Mouse (Mus musculus): ENCODE measurements around the gene Lpar1. TPM values are rescaled to one million over a fixed set of nuclear protein-coding genes. Genes with fewer than 3 reads are reported as not detected.

The Lpar1 gene
- polyA plus RNA-seq, 1 experiment from 2014 or later, result 206 TPM

- ATAC-seq (replicated peaks; ENCODE audit: insufficient number of reproducible peaks, low FRiP score, low TSS enrichment, low read depth) (no peak), DNase-seq (ENCODE audit: low spot score) (no peak)
- Histone ChIP-seq H3K4me2 (ENCODE audit: low read depth, low read length) (no peak overlapping the region), H3K9ac (replicated peaks; ENCODE audit: low read length) (no peak overlapping the region), H3K4me3 (ENCODE audit: low read depth, low read length) (no peak overlapping the region), H3K9me3 (replicated peaks; ENCODE audit: control insufficient read depth, low read length) (no peaks in the 10 kb centered on the region), H3K4me1 (ENCODE audit: control insufficient read depth, insufficient read depth, low read length) (no peaks in the 10 kb centered on the region; the same call in 1 of the 2 replicates), H3K27ac (replicated peaks; ENCODE audit: low read depth, low read length) (no peak overlapping the region), H3K36me3 (replicated peaks; ENCODE audit: control insufficient read depth, insufficient read depth, low read depth, low read length) (no peaks in the 10 kb centered on the region), H3K27me3 (ENCODE audit: control insufficient read depth, insufficient read depth, low read length) (no peaks in the 10 kb centered on the region)
- 78% methylated on average over 6 of the region's 6 CpGs for whole genome bisulfite sequencing
These were observed 20.3 kb upstream of the Lpar1 start for GRCm38 (mm10) chr4:58574024-58574423.

GRCm38 (mm10) chr4:58572446-58572845 is 18.7 kb upstream of the Lpar1 start:
- Histone ChIP-seq H3K27ac (replicated peaks; ENCODE audit: low read depth, low read length) (no peak overlapping the region), H3K36me3 (replicated peaks; ENCODE audit: control insufficient read depth, insufficient read depth, low read depth, low read length) (no peaks in the 10 kb centered on the region), H3K9ac (replicated peaks; ENCODE audit: low read length) (no peak overlapping the region), H3K9me3 (replicated peaks; ENCODE audit: control insufficient read depth, low read length) (no peaks in the 10 kb centered on the region), H3K27me3 (ENCODE audit: control insufficient read depth, insufficient read depth, low read length) (no peaks in the 10 kb centered on the region), H3K4me2 (ENCODE audit: low read depth, low read length) (no peak overlapping the region), H3K4me1 (ENCODE audit: control insufficient read depth, insufficient read depth, low read length) (no peaks in the 10 kb centered on the region), H3K4me3 (ENCODE audit: low read depth, low read length) (no peak overlapping the region)
- ATAC-seq (replicated peaks; ENCODE audit: insufficient number of reproducible peaks, low FRiP score, low TSS enrichment, low read depth), result no peak
- 70% methylated on average over 2 of the region's 2 CpGs for WGBS
- no peak for DNase-seq (ENCODE audit: low spot score)

GRCm38 (mm10) chr4:58571661-58572060 is 18.0 kb upstream of the Lpar1 start:
- whole genome bisulfite sequencing, result 24% methylated on average over 3 of the region's 3 CpGs
- H3K27ac ChIP-seq (replicated peaks; ENCODE audit: low read depth, low read length), result no peak overlapping the region

GRCm38 (mm10) chr4:58571232-58571631 is 17.5 kb upstream of the Lpar1 start:
- no peak overlapping the region for H3K4me2 ChIP-seq (ENCODE audit: low read depth, low read length)
- no peak for DNase-seq (ENCODE audit: low spot score)
- WGBS, result 53% methylated on average over 1 of the region's 1 CpGs
- no peak overlapping the region for H3K4me3 ChIP-seq (ENCODE audit: low read depth, low read length)
- H3K9ac ChIP-seq (replicated peaks; ENCODE audit: low read length), result no peak overlapping the region
- no peak for ATAC-seq (replicated peaks; ENCODE audit: insufficient number of reproducible peaks, low FRiP score, low TSS enrichment, low read depth)
- H3K27ac ChIP-seq (replicated peaks; ENCODE audit: low read depth, low read length), result no peak overlapping the region
- H3K4me1 ChIP-seq (ENCODE audit: control insufficient read depth, insufficient read depth, low read length), result no peaks in the 10 kb centered on the region
- no peaks in the 10 kb centered on the region for H3K36me3 ChIP-seq (replicated peaks; ENCODE audit: control insufficient read depth, insufficient read depth, low read depth, low read length)
- H3K9me3 ChIP-seq (replicated peaks; ENCODE audit: control insufficient read depth, low read length), result no peaks in the 10 kb centered on the region
- no peaks in the 10 kb centered on the region for H3K27me3 ChIP-seq (ENCODE audit: control insufficient read depth, insufficient read depth, low read length)

More at GRCm38 (mm10) chr4:58571661-58572060, 18.0 kb upstream of the Lpar1 start:
- Histone ChIP-seq H3K4me3 (ENCODE audit: low read depth, low read length) (no peak overlapping the region), H3K9me3 (replicated peaks; ENCODE audit: control insufficient read depth, low read length) (no peaks in the 10 kb centered on the region), H3K4me1 (ENCODE audit: control insufficient read depth, insufficient read depth, low read length) (no peaks in the 10 kb centered on the region), H3K9ac (replicated peaks; ENCODE audit: low read length) (no peak overlapping the region), H3K27me3 (ENCODE audit: control insufficient read depth, insufficient read depth, low read length) (no peaks in the 10 kb centered on the region), H3K36me3 (replicated peaks; ENCODE audit: control insufficient read depth, insufficient read depth, low read depth, low read length) (no peaks in the 10 kb centered on the region), H3K4me2 (ENCODE audit: low read depth, low read length) (no peak overlapping the region)
- ATAC-seq (replicated peaks; ENCODE audit: insufficient number of reproducible peaks, low FRiP score, low TSS enrichment, low read depth), result no peak
- no peak for DNase-seq (ENCODE audit: low spot score)

GRCm38 (mm10) chr4:58568486-58568885 is 14.8 kb upstream of the Lpar1 start:
- no peaks in the 10 kb centered on the region for H3K36me3 ChIP-seq (replicated peaks; ENCODE audit: control insufficient read depth, insufficient read depth, low read depth, low read length)
- ATAC-seq (replicated peaks; ENCODE audit: insufficient number of reproducible peaks, low FRiP score, low TSS enrichment, low read depth), result no peak
- H3K9ac ChIP-seq (replicated peaks; ENCODE audit: low read length), result no peak overlapping the region
- no peak overlapping the region for H3K27ac ChIP-seq (replicated peaks; ENCODE audit: low read depth, low read length)
- no peaks in the 10 kb centered on the region for H3K4me1 ChIP-seq (ENCODE audit: control insufficient read depth, insufficient read depth, low read length)
- no peak overlapping the region for H3K4me3 ChIP-seq (ENCODE audit: low read depth, low read length)
- 40% methylated on average over 8 of the region's 8 CpGs for WGBS
- H3K27me3 ChIP-seq (ENCODE audit: control insufficient read depth, insufficient read depth, low read length), result no peaks in the 10 kb centered on the region
- peak; percentile 35 for DNase-seq (ENCODE audit: low spot score)
- no peak overlapping the region for H3K4me2 ChIP-seq (ENCODE audit: low read depth, low read length)
- H3K9me3 ChIP-seq (replicated peaks; ENCODE audit: control insufficient read depth, low read length), result no peaks in the 10 kb centered on the region

GRCm38 (mm10) chr4:58562776-58563175 is 9.1 kb upstream of the Lpar1 start:
- ATAC-seq (replicated peaks; ENCODE audit: insufficient number of reproducible peaks, low FRiP score, low TSS enrichment, low read depth) (no peak), DNase-seq (ENCODE audit: low spot score) (no peak)
- Histone ChIP-seq H3K9me3 (replicated peaks; ENCODE audit: control insufficient read depth, low read length) (no peaks in the 10 kb centered on the region), H3K27ac (replicated peaks; ENCODE audit: low read depth, low read length) (no peak overlapping the region), H3K9ac (replicated peaks; ENCODE audit: low read length) (no peak overlapping the region), H3K4me1 (ENCODE audit: control insufficient read depth, insufficient read depth, low read length) (no peaks in the 10 kb centered on the region), H3K36me3 (replicated peaks; ENCODE audit: control insufficient read depth, insufficient read depth, low read depth, low read length) (no peaks in the 10 kb centered on the region), H3K4me3 (ENCODE audit: low read depth, low read length) (no peak overlapping the region), H3K4me2 (ENCODE audit: low read depth, low read length) (no peak overlapping the region), H3K27me3 (ENCODE audit: control insufficient read depth, insufficient read depth, low read length) (no peaks in the 10 kb centered on the region)
- 88% methylated on average over 1 of the region's 1 CpGs for WGBS

GRCm38 (mm10) chr4:58557001-58557400 is 3.3 kb upstream of the Lpar1 start:
- no peaks in the 10 kb centered on the region for H3K9me3 ChIP-seq (replicated peaks; ENCODE audit: control insufficient read depth, low read length)
- 75% methylated on average over 3 of the region's 3 CpGs for WGBS
- no peak overlapping the region for H3K9ac ChIP-seq (replicated peaks; ENCODE audit: low read length)
- no peak for DNase-seq (ENCODE audit: low spot score)
- no peak for ATAC-seq (replicated peaks; ENCODE audit: insufficient number of reproducible peaks, low FRiP score, low TSS enrichment, low read depth)
- no peaks in the 10 kb centered on the region for H3K4me1 ChIP-seq (ENCODE audit: control insufficient read depth, insufficient read depth, low read length)
- H3K27ac ChIP-seq (replicated peaks; ENCODE audit: low read depth, low read length), result no peak overlapping the region
- no peaks in the 10 kb centered on the region for H3K36me3 ChIP-seq (replicated peaks; ENCODE audit: control insufficient read depth, insufficient read depth, low read depth, low read length)
- H3K27me3 ChIP-seq (ENCODE audit: control insufficient read depth, insufficient read depth, low read length), result no peaks in the 10 kb centered on the region
- no peak overlapping the region for H3K4me3 ChIP-seq (ENCODE audit: low read depth, low read length)
- H3K4me2 ChIP-seq (ENCODE audit: low read depth, low read length), result no peak overlapping the region

GRCm38 (mm10) chr4:58554359-58554838 is 701 bp upstream of the Lpar1 start:
- Histone ChIP-seq H3K27me3 (ENCODE audit: control insufficient read depth, insufficient read depth, low read length) (no peaks in the 10 kb centered on the region), H3K4me1 (ENCODE audit: control insufficient read depth, insufficient read depth, low read length) (no peaks in the 10 kb centered on the region; the same call in 1 of the 2 replicates), H3K9me3 (replicated peaks; ENCODE audit: control insufficient read depth, low read length) (no peaks in the 10 kb centered on the region), H3K27ac (replicated peaks; ENCODE audit: low read depth, low read length) (peak overlapping the region; percentile 86), H3K36me3 (replicated peaks; ENCODE audit: control insufficient read depth, insufficient read depth, low read depth, low read length) (no peaks in the 10 kb centered on the region), H3K4me2 (ENCODE audit: low read depth, low read length) (peak overlapping the region; percentile 72), H3K4me3 (ENCODE audit: low read depth, low read length) (no peak overlapping the region; the same call in 1 of the 2 replicates), H3K9ac (replicated peaks; ENCODE audit: low read length) (peak overlapping the region; percentile 84; the same call in 1 of the 2 replicates)
- peak; percentile 62 for DNase-seq (ENCODE audit: low spot score)
- no peak for ATAC-seq (replicated peaks; ENCODE audit: insufficient number of reproducible peaks, low FRiP score, low TSS enrichment, low read depth)
- 28% methylated on average over 10 of the region's 10 CpGs for WGBS

Data from embryonic facial prominence, embryonic 11.5 days (tissue).